8 mouse cellular contexts compared by ENCODE assay signal in the genomic region with DNA sequence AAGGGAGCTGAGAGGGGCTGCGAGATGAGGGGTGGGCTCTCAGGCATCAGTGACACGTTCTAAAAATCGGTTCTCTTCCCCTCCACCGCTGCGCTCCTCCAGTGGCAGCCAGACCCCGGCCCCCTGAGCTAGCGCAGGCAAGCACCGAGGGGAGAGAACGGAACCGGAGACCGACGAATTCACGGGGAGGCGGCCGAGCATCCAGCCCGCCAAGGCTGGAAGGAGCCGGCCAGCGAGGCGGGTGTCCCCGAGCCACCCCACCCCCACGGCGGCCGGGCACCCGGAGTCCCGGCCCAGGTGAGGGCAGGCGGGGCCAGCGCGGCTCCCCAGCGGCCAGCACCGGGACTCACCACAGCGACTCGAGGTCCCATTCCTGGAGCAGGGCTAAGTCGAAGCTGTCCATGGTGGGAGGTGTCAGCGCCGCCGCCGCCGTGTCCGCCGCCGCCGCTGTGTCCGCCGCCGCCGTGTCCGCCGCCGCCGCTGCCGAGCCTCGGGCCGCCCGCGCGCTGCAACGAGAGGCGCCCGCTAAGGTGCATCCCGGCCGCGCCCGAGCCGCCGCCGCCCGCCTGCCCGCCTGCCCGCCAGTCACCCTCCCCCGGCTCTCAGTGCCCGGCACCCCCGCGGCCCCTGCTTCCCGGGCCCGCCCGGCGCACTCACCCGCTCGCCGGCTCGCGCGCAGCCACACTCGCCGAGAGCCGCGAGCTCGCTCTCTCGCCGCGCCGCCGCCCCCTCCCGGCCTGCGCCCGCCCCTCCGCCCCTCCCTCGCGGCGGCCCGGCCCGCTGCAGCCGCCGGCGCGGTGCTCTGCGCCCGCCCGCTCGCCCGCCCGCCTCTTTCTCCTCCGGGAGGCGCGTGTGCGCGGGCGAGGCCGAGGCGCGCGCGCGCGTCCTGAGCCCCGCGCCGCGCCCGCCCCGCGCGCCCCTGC. TPM values are rescaled to one million over a fixed set of nuclear protein-coding genes. Genes with fewer than 3 reads are reported as not detected.
DNase-seq lines count a peak whose midpoint lies in the region; ATAC-seq and TF ChIP-seq lines count a peak whose summit lies in the region.

No protein-coding gene starts in this region.

- no peaks in the 10 kb centered on the region for H3K36me3 ChIP-seq in heart, embryonic 10.5 days
- no peaks in the 10 kb centered on the region for H3K36me3 ChIP-seq in kidney, postnatal 0 days (ENCODE audit: insufficient read depth, low read length)
- H3K36me3 ChIP-seq in liver, embryonic 16.5 days (ENCODE audit: control insufficient read depth, insufficient read depth), result no peaks in the 10 kb centered on the region
- no peaks in the 10 kb centered on the region for H3K36me3 ChIP-seq in neural tube, embryonic 14.5 days (ENCODE audit: control insufficient read depth, insufficient read depth, low read length)

- peak overlapping the region; percentile 98 for H3K4me2 ChIP-seq in kidney, postnatal 0 days (ENCODE audit: low read length)
- H3K4me2 ChIP-seq in liver, embryonic 16.5 days (ENCODE audit: low read depth, low read length), result peak overlapping the region; percentile 67
- H3K4me2 ChIP-seq in neural tube, embryonic 14.5 days (ENCODE audit: low read depth, low read length), result peak overlapping the region; percentile 94

- peak; percentile 72 for ATAC-seq in kidney, postnatal 0 days (replicated peaks; ENCODE audit: low FRiP score, low read depth)
- ATAC-seq in liver, embryonic 16.5 days (ENCODE audit: low read depth), result peak; percentile 30
- ATAC-seq in neural tube, embryonic 14.5 days (ENCODE audit: low read depth), result peak; percentile 88

- H3K4me3 ChIP-seq in heart, embryonic 10.5 days, result peak overlapping the region; percentile 89
- H3K4me3 ChIP-seq in kidney, postnatal 0 days (replicated peaks; ENCODE audit: low read depth, low read length), result peak overlapping the region; percentile 78
- H3K4me3 ChIP-seq in liver, embryonic 16.5 days (ENCODE audit: low read depth, low read length), result peak overlapping the region; percentile 55
- H3K4me3 ChIP-seq in neural tube, embryonic 14.5 days (ENCODE audit: low read depth, low read length), result peak overlapping the region; percentile 90

- H3K4me1 ChIP-seq in heart, embryonic 10.5 days, result peaks cover 38% of the 10 kb centered on the region
- H3K4me1 ChIP-seq in kidney, postnatal 0 days (replicated peaks; ENCODE audit: insufficient read depth, low read length), result no peaks in the 10 kb centered on the region
- H3K4me1 ChIP-seq in liver, embryonic 16.5 days (ENCODE audit: control insufficient read depth, low read depth, low read length), result no peaks in the 10 kb centered on the region; the same call in 1 of the 2 replicates
- H3K4me1 ChIP-seq in neural tube, embryonic 14.5 days (ENCODE audit: control insufficient read depth, insufficient read depth, low read length), result peaks cover 34% of the 10 kb centered on the region

- H3K27me3 ChIP-seq in heart, embryonic 10.5 days (ENCODE audit: insufficient read depth, poor library complexity, severe bottlenecking), result peaks cover 31% of the 10 kb centered on the region
- H3K27me3 ChIP-seq in kidney, postnatal 0 days (ENCODE audit: insufficient read depth, low read length), result no peaks in the 10 kb centered on the region
- H3K27me3 ChIP-seq in liver, embryonic 16.5 days (ENCODE audit: control insufficient read depth, insufficient read depth, low read depth, low read length), result peaks cover 53% of the 10 kb centered on the region
- H3K27me3 ChIP-seq in neural tube, embryonic 14.5 days (ENCODE audit: control insufficient read depth, insufficient read depth, low read length), result no peaks in the 10 kb centered on the region

- peak overlapping the region; percentile 91 for H3K27ac ChIP-seq in heart, embryonic 10.5 days
- H3K27ac ChIP-seq in kidney, postnatal 0 days, result peak overlapping the region; percentile 90
- H3K27ac ChIP-seq in liver, embryonic 16.5 days (ENCODE audit: low read length), result no peak overlapping the region
- peak overlapping the region; percentile 94 for H3K27ac ChIP-seq in neural tube, embryonic 14.5 days (ENCODE audit: low read depth, low read length)

- peak; percentile 35 for DNase-seq in layer of hippocampus, adult 11-12 months (ENCODE audit: low spot score)
- DNase-seq in layer of hippocampus, adult 9-10 months (ENCODE audit: low spot score), result no peak
- peak; percentile 66 for DNase-seq in embryo, embryonic 9.5 days (ENCODE audit: extremely low spot score)
- no peak for DNase-seq in heart, embryonic 10.5 days (ENCODE audit: low spot score)
- peak; percentile 82 for DNase-seq in kidney, postnatal 0 days (ENCODE audit: low spot score)
- DNase-seq in thymus, adult 18-20 months, result peak; percentile 18 to 27

- peak overlapping the region; percentile 74 for H3K9ac ChIP-seq in kidney, postnatal 0 days (ENCODE audit: low read depth, low read length)
- 0 out of 2 replicates have a peak overlapping the region, but pooled peaks have one; percentile 20 for H3K9ac ChIP-seq in liver, embryonic 16.5 days (ENCODE audit: low read depth, low read length)
- peak overlapping the region; percentile 93 for H3K9ac ChIP-seq in neural tube, embryonic 14.5 days (replicated peaks; ENCODE audit: low read depth, low read length)

- no peak for TF ChIP-seq CTCF in kidney, postnatal 0 days (IDR thresholded peaks at IDR 0.05; ENCODE audit: low read depth)

- no peaks in the 10 kb centered on the region for H3K9me3 ChIP-seq in heart, embryonic 10.5 days
- H3K9me3 ChIP-seq in kidney, postnatal 0 days (replicated peaks; ENCODE audit: low read length), result no peaks in the 10 kb centered on the region
- no peaks in the 10 kb centered on the region for H3K9me3 ChIP-seq in liver, embryonic 16.5 days (replicated peaks; ENCODE audit: control insufficient read depth, low read length)
- no peaks in the 10 kb centered on the region for H3K9me3 ChIP-seq in neural tube, embryonic 14.5 days (ENCODE audit: control insufficient read depth, low read length)

- 6% methylated on average over 124 of the region's 133 CpGs for WGBS in heart, embryonic 10.5 days
- WGBS in kidney, postnatal 0 days, result 1% methylated on average over 52 of the region's 133 CpGs
- 1% methylated on average over 66 of the region's 133 CpGs for WGBS in liver, embryonic 16.5 days (ENCODE audit: insufficient replicate concordance)
- WGBS in neural tube, embryonic 14.5 days, result under 1% methylated on average over 62 of the region's 133 CpGs

RNA-seq across cellular contexts. Expression of gene Aff3, which starts 37.8 kb away (rescaled TPM):
- 5.3 and 6.9 TPM in 2 replicates for polyA plus RNA-seq in heart, embryonic 10.5 days (2016; fragmentation: Nextera tagmentation; extraction: Ambion mirVana)
- 6.9 and 7.9 TPM in 2 replicates for polyA plus RNA-seq in kidney, postnatal 0 days (2015; fragmentation: Nextera tagmentation; extraction: Ambion mirVana)
- 0.34 and 0.38 TPM in 2 replicates for polyA plus RNA-seq in liver, embryonic 16.5 days (2015; fragmentation: Nextera tagmentation; extraction: Ambion mirVana)
- 26.6 and 34.8 TPM in 2 replicates for polyA plus RNA-seq in neural tube, embryonic 14.5 days (2014; fragmentation: Nextera tagmentation; extraction: Ambion mirVana)

Comparison
In these comparisons a context has a peak if more than half of its experiments do, and no peak if none do; other contexts are left out.
1. DNase-seq: peak in layer of hippocampus, adult 11-12 months (single experiment), embryo, embryonic 9.5 days (single experiment), kidney, postnatal 0 days (single experiment) and thymus, adult 18-20 months (2 of 2); none in layer of hippocampus, adult 9-10 months (single experiment) and heart, embryonic 10.5 days (single experiment).
2. ATAC-seq: peak in every context shown above with its lines; median percentile 88 in neural tube, embryonic 14.5 days; 72 in kidney, postnatal 0 days; 30 in liver, embryonic 16.5 days.
3. H3K9ac ChIP-seq: peak in every context shown above with its lines; median percentile 93 in neural tube, embryonic 14.5 days; 74 in kidney, postnatal 0 days; 20 in liver, embryonic 16.5 days.
4. Peak in every context shown above with its lines, with median percentiles within 50 percentile points of each other: H3K4me3 ChIP-seq and H3K4me2 ChIP-seq.